Mouse (Mus musculus) spleen, postnatal 10 days (tissue): Measurements from ENCODE around the gene Mlst8.
A peak's percentile ranks its signal among the peaks of the same experiment; 100 is the strongest.
"Not testable (repeated sequence)": the region's sequence is repeated elsewhere in the genome, so short reads cannot be mapped to it uniquely, and the experiment has no call there.

Experiments
- DNase-seq, 2 experiments: peaks; one replicate each; pipeline ENCODE4 v3.0.0; 2021 to 2022; ENCODE audit warnings: low spot score in 2 of 2

Gene Mlst8

GRCm38 (mm10) chr17:24426471-24427169, 52.3 kb downstream of the Mlst8 start, which contains the start of gene Eci1:
TSS of gene Eci1 (plus strand) at chr17:24426641.
- peak; percentile 88 to 93 for DNase-seq

- no peak for DNase-seq
Observed at GRCm38 (mm10) chr17:24425905-24426304, 53.0 kb downstream of the Mlst8 start.

- DNase-seq = not testable (repeated sequence)
Observed at GRCm38 (mm10) chr17:24425326-24425725, 53.6 kb downstream of the Mlst8 start.

- DNase-seq = no peak
Observed at GRCm38 (mm10) chr17:24424489-24424888, 54.4 kb downstream of the Mlst8 start.
